ENCODE assay signal across 18 mouse cellular contexts in the genomic region with DNA sequence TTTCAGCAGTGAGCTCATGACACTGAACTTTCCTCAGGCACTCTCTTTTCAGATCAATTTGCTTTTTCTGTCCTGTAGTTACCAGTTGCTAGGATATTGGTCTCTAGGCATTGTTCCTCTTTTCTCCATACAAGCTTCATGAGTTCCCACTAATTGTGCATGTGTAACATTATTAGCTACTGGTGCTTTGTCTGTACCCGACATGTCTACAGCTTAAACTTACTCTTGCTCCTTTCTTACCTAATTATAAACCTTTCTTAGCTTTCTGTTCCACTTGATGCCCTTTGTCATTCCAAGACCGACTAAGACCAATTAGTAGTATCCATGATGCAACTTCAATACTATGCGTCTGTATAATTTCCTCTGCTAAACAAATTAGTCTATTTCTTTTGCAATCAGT.
DNase-seq lines count a peak whose midpoint lies in the region; ATAC-seq and TF ChIP-seq lines count a peak whose summit lies in the region.
"Had no signal": no experiment of that assay in that cellular context is flagged by ENCODE, and none has a peak within 500 bp of the region (broad histone marks: within the 10 kb centered on the region; RNA-seq: fewer than 3 reads in every experiment).

No protein-coding gene starts in this region.

- no peak for TF ChIP-seq POLR2A in brain, embryonic 14.5 days (IDR thresholded peaks at IDR 0.05; ENCODE audit: borderline replicate concordance, extremely low read depth, insufficient read depth, insufficient read length, poor library complexity, severe bottlenecking)

- H3K27me3 ChIP-seq in forebrain, embryonic 11.5 days (ENCODE audit: control insufficient read depth, insufficient read depth, low read length) = no peaks in the 10 kb centered on the region
- no peaks in the 10 kb centered on the region for H3K27me3 ChIP-seq in forebrain, embryonic 10.5 days (ENCODE audit: poor library complexity, severe bottlenecking)
- no peaks in the 10 kb centered on the region for H3K27me3 ChIP-seq in forebrain, embryonic 14.5 days (replicated peaks; ENCODE audit: control insufficient read depth, insufficient read depth, low read length)
- no peaks in the 10 kb centered on the region for H3K27me3 ChIP-seq in forebrain, embryonic 16.5 days (replicated peaks; ENCODE audit: control insufficient read depth, insufficient read depth, low read length)
- H3K27me3 ChIP-seq in liver, embryonic 12.5 days (replicated peaks) = no peaks in the 10 kb centered on the region
- H3K27me3 ChIP-seq: embryonic facial prominence, embryonic 12.5 days had no signal

- 54% methylated on average over 3 of the region's 3 CpGs for WGBS in forebrain, embryonic 11.5 days
- WGBS in forebrain, embryonic 10.5 days = 73% methylated on average over 3 of the region's 3 CpGs
- 12% methylated on average over 3 of the region's 3 CpGs for WGBS in forebrain, embryonic 14.5 days
- 13% methylated on average over 3 of the region's 3 CpGs for whole genome bisulfite sequencing in forebrain, embryonic 16.5 days
- WGBS in liver, embryonic 12.5 days (ENCODE audit: insufficient replicate concordance) = 67% methylated on average over 3 of the region's 3 CpGs

- TF ChIP-seq CTCF in brain, embryonic 14.5 days (IDR thresholded peaks at IDR 0.05; ENCODE audit: borderline replicate concordance, extremely low read depth, insufficient read depth, insufficient read length) = no peak

- no peak overlapping the region for H3K4me3 ChIP-seq in forebrain, embryonic 11.5 days (ENCODE audit: low read depth, low read length)
- H3K4me3 ChIP-seq in forebrain, embryonic 10.5 days = no peak overlapping the region
- no peak overlapping the region for H3K4me3 ChIP-seq in forebrain, embryonic 14.5 days (ENCODE audit: low read depth, low read length)
- H3K4me3 ChIP-seq in forebrain, embryonic 16.5 days (replicated peaks; ENCODE audit: low read length) = no peak overlapping the region
- no peak overlapping the region for H3K4me3 ChIP-seq in liver, embryonic 12.5 days
- H3K4me3 ChIP-seq: embryonic facial prominence, embryonic 10.5 days; embryonic facial prominence, embryonic 12.5 days had no signal

- H3K9me3 ChIP-seq in forebrain, embryonic 11.5 days (ENCODE audit: control insufficient read depth, low read length) = no peaks in the 10 kb centered on the region; the same call in 1 of the 2 replicates
- H3K9me3 ChIP-seq in forebrain, embryonic 10.5 days = peaks cover 9% of the 10 kb centered on the region; the same call in 1 of the 2 replicates
- no peaks in the 10 kb centered on the region for H3K9me3 ChIP-seq in forebrain, embryonic 14.5 days (replicated peaks; ENCODE audit: control insufficient read depth, low read length)
- peaks cover 5% of the 10 kb centered on the region; the same call in 1 of the 2 replicates for H3K9me3 ChIP-seq in forebrain, embryonic 16.5 days (ENCODE audit: control insufficient read depth, low read length)
- no peaks in the 10 kb centered on the region; the same call in 1 of the 2 replicates for H3K9me3 ChIP-seq in liver, embryonic 12.5 days (replicated peaks)
- H3K9me3 ChIP-seq: embryonic facial prominence, embryonic 12.5 days had no signal

- ATAC-seq in forebrain, embryonic 11.5 days (replicated peaks; ENCODE audit: low FRiP score) = peak; percentile 88
- ATAC-seq in forebrain, embryonic 14.5 days = peak; percentile 93
- peak; percentile 85 for ATAC-seq in forebrain, embryonic 16.5 days
- ATAC-seq in liver, embryonic 12.5 days = no peak
- ATAC-seq in CD4-positive, CD25-positive, alpha-beta regulatory T cell, adult 4 months = no peak

- H3K4me2 ChIP-seq in forebrain, embryonic 11.5 days (ENCODE audit: low read depth, low read length, severe bottlenecking) = no peak overlapping the region
- no peak overlapping the region for H3K4me2 ChIP-seq in forebrain, embryonic 14.5 days (ENCODE audit: low read length)
- H3K4me2 ChIP-seq in forebrain, embryonic 16.5 days (ENCODE audit: low read length) = no peak overlapping the region
- no peak overlapping the region for H3K4me2 ChIP-seq in liver, embryonic 12.5 days
- H3K4me2 ChIP-seq: embryonic facial prominence, embryonic 12.5 days had no signal

- no peak overlapping the region for H3K9ac ChIP-seq in forebrain, embryonic 11.5 days (ENCODE audit: low read length)
- no peak overlapping the region for H3K9ac ChIP-seq in forebrain, embryonic 14.5 days (ENCODE audit: low read length)
- no peak overlapping the region for H3K9ac ChIP-seq in forebrain, embryonic 16.5 days (replicated peaks; ENCODE audit: low read depth, low read length)
- H3K9ac ChIP-seq in liver, embryonic 12.5 days = no peak overlapping the region
- H3K9ac ChIP-seq: embryonic facial prominence, embryonic 12.5 days had no signal

- DNase-seq in forebrain, embryonic 11.5 days (ENCODE audit: low spot score) = no peak
- no peak for DNase-seq in forebrain, embryonic 10.5 days (ENCODE audit: extremely low spot score, low spot score)
- peak; percentile 79 for DNase-seq in brain, embryonic 14.5 days (ENCODE audit: low read depth)
- peak; percentile 66 for DNase-seq in forebrain, embryonic 14.5 days (ENCODE audit: low spot score)
- DNase-seq: adrenal gland, adult 2 months; adrenal gland, postnatal 10 days; adrenal gland, postnatal 25 days; B cell, adult 2 months; cerebellum, adult 11-12 months; cerebellum, adult 2 months; cerebellum, adult 9-10 months; cerebellum, postnatal 10 days; cerebellum, postnatal 25 days had no signal

- H3K27ac ChIP-seq in forebrain, embryonic 11.5 days (ENCODE audit: low read depth, low read length) = no peak overlapping the region
- no peak overlapping the region for H3K27ac ChIP-seq in forebrain, embryonic 10.5 days
- H3K27ac ChIP-seq in forebrain, embryonic 14.5 days (ENCODE audit: low read depth, low read length) = no peak overlapping the region
- H3K27ac ChIP-seq in forebrain, embryonic 16.5 days (ENCODE audit: low read length) = no peak overlapping the region
- H3K27ac ChIP-seq in liver, embryonic 12.5 days = no peak overlapping the region
- H3K27ac ChIP-seq: embryonic facial prominence, embryonic 10.5 days; embryonic facial prominence, embryonic 12.5 days had no signal

- no peaks in the 10 kb centered on the region for H3K4me1 ChIP-seq in forebrain, embryonic 11.5 days (replicated peaks; ENCODE audit: control insufficient read depth, insufficient read depth, low read length)
- no peaks in the 10 kb centered on the region; the same call in 1 of the 2 replicates for H3K4me1 ChIP-seq in forebrain, embryonic 10.5 days
- H3K4me1 ChIP-seq in forebrain, embryonic 14.5 days (ENCODE audit: control insufficient read depth, insufficient read depth, low read length) = no peaks in the 10 kb centered on the region
- no peaks in the 10 kb centered on the region for H3K4me1 ChIP-seq in forebrain, embryonic 16.5 days (replicated peaks; ENCODE audit: control insufficient read depth, insufficient read depth, low read length)
- no peaks in the 10 kb centered on the region for H3K4me1 ChIP-seq in liver, embryonic 12.5 days
- H3K4me1 ChIP-seq: embryonic facial prominence, embryonic 10.5 days; embryonic facial prominence, embryonic 12.5 days had no signal

- no peaks in the 10 kb centered on the region for H3K36me3 ChIP-seq in forebrain, embryonic 11.5 days (ENCODE audit: control insufficient read depth, insufficient read depth, low read length)
- H3K36me3 ChIP-seq in forebrain, embryonic 10.5 days (replicated peaks) = no peaks in the 10 kb centered on the region
- H3K36me3 ChIP-seq in forebrain, embryonic 14.5 days (ENCODE audit: control insufficient read depth, insufficient read depth, low read length) = no peaks in the 10 kb centered on the region
- no peaks in the 10 kb centered on the region for H3K36me3 ChIP-seq in forebrain, embryonic 16.5 days (ENCODE audit: control insufficient read depth, insufficient read depth)
- no peaks in the 10 kb centered on the region for H3K36me3 ChIP-seq in liver, embryonic 12.5 days
- H3K36me3 ChIP-seq: embryonic facial prominence, embryonic 10.5 days; embryonic facial prominence, embryonic 12.5 days had no signal

Comparison
In these comparisons a context has a peak if more than half of its experiments do, and no peak if none do; other contexts are left out.
1. DNase-seq: peak in brain, embryonic 14.5 days (single experiment) and forebrain, embryonic 14.5 days (single experiment); none in forebrain, embryonic 11.5 days (single experiment) and forebrain, embryonic 10.5 days (single experiment).
2. ATAC-seq: peak in forebrain, embryonic 11.5 days (single experiment), forebrain, embryonic 14.5 days (single experiment) and forebrain, embryonic 16.5 days (single experiment); none in liver, embryonic 12.5 days (single experiment) and CD4-positive, CD25-positive, alpha-beta regulatory T cell, adult 4 months (single experiment).